ENCODE assay signal across 11 mouse cellular contexts in the genomic region with DNA sequence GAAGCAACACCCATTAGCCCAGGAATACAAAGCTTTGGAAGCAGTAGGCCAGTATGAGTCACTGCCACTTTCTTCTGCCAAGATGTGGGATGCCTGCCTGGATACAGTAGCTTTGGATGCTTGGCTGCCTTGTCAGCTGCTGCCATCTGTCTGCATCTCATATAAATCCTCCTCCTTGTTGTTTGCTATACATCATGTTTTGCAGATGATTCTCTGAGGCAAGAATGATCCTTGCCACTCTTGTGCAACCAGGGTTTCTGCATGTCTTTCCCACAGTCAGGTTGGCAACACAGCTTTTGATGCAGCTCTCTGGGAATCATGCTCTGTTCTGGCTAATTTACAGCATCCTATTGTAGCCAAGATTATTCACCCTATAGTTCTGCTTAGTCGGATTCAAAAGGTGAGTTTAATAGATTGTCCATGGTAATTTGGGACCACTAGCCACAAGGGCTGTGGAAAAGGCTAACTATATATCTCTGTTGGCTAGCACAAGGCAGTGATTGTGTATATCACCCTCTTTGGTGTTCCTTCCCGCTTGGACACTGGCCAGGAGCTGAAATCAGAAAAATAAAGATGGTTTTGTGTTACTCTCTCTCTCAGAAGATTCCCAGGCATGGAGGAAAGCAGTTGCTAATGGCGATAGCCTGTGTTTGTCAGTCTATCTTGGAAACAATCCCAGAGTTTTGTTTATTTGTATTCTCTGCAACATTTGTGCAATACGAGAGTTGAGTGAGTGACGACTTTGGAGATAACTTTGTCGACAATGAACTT.
DNase-seq lines count a peak whose midpoint lies in the region; ATAC-seq lines count a peak whose summit lies in the region.
"Had no signal": no experiment of that assay in that cellular context is flagged by ENCODE, and none has a peak within 500 bp of the region (broad histone marks: within the 10 kb centered on the region; RNA-seq: fewer than 3 reads in every experiment).

No protein-coding gene starts in this region.

- H3K9me3 ChIP-seq in forebrain, embryonic 13.5 days (replicated peaks): no peaks in the 10 kb centered on the region
- no peaks in the 10 kb centered on the region for H3K9me3 ChIP-seq in forebrain, embryonic 11.5 days (ENCODE audit: control insufficient read depth, low read length)
- H3K9me3 ChIP-seq in hindbrain, embryonic 15.5 days: no peaks in the 10 kb centered on the region
- H3K9me3 ChIP-seq: embryonic facial prominence, embryonic 12.5 days; liver, embryonic 15.5 days had no signal

- no peak overlapping the region for H3K4me2 ChIP-seq in forebrain, embryonic 13.5 days
- H3K4me2 ChIP-seq in forebrain, embryonic 11.5 days (ENCODE audit: low read depth, low read length, severe bottlenecking): no peak overlapping the region
- H3K4me2 ChIP-seq in hindbrain, embryonic 15.5 days: no peak overlapping the region
- H3K4me2 ChIP-seq: embryonic facial prominence, embryonic 12.5 days; liver, embryonic 15.5 days had no signal

- peak; percentile 95 for ATAC-seq in forebrain, embryonic 13.5 days
- no peak for ATAC-seq in forebrain, embryonic 11.5 days (replicated peaks; ENCODE audit: low FRiP score)
- peak; percentile 91 for ATAC-seq in hindbrain, embryonic 15.5 days (ENCODE audit: low FRiP score, low read depth)
- ATAC-seq in megakaryocyte progenitor cell, adult 5-6 weeks (replicated peaks; ENCODE audit: poor library complexity): no peak

- WGBS in forebrain, embryonic 13.5 days: 50% methylated on average over 6 of the region's 6 CpGs
- WGBS in forebrain, embryonic 11.5 days: 86% methylated on average over 6 of the region's 6 CpGs
- 40% methylated on average over 6 of the region's 6 CpGs for WGBS in hindbrain, embryonic 15.5 days

- DNase-seq in forebrain, embryonic 11.5 days (ENCODE audit: low spot score): no peak
- peak; percentile 67 for DNase-seq in cerebellum, adult 9-11 months
- peak; percentile 61 for DNase-seq in lung, postnatal 10 days
- DNase-seq in kidney, postnatal 4 days: no peak
- DNase-seq in B cell, adult 2 months: no peak

- H3K27me3 ChIP-seq in forebrain, embryonic 13.5 days: no peaks in the 10 kb centered on the region
- no peaks in the 10 kb centered on the region for H3K27me3 ChIP-seq in forebrain, embryonic 11.5 days (ENCODE audit: control insufficient read depth, insufficient read depth, low read length)
- H3K27me3 ChIP-seq in hindbrain, embryonic 15.5 days: no peaks in the 10 kb centered on the region
- H3K27me3 ChIP-seq: CH12.LX; embryonic facial prominence, embryonic 12.5 days; liver, embryonic 15.5 days had no signal

- no peaks in the 10 kb centered on the region for H3K36me3 ChIP-seq in forebrain, embryonic 13.5 days (ENCODE audit: poor library complexity, severe bottlenecking)
- H3K36me3 ChIP-seq in forebrain, embryonic 11.5 days (ENCODE audit: control insufficient read depth, insufficient read depth, low read length): no peaks in the 10 kb centered on the region
- H3K36me3 ChIP-seq in hindbrain, embryonic 15.5 days: no peaks in the 10 kb centered on the region
- H3K36me3 ChIP-seq: embryonic facial prominence, embryonic 12.5 days; liver, embryonic 15.5 days had no signal

- no peak overlapping the region for H3K4me3 ChIP-seq in forebrain, embryonic 13.5 days
- no peak overlapping the region for H3K4me3 ChIP-seq in forebrain, embryonic 11.5 days (ENCODE audit: low read depth, low read length)
- H3K4me3 ChIP-seq in hindbrain, embryonic 15.5 days: no peak overlapping the region
- H3K4me3 ChIP-seq: embryonic facial prominence, embryonic 12.5 days; liver, embryonic 15.5 days had no signal

- H3K4me1 ChIP-seq in forebrain, embryonic 13.5 days: peaks cover 12% of the 10 kb centered on the region
- no peaks in the 10 kb centered on the region for H3K4me1 ChIP-seq in forebrain, embryonic 11.5 days (replicated peaks; ENCODE audit: control insufficient read depth, insufficient read depth, low read length)
- no peaks in the 10 kb centered on the region for H3K4me1 ChIP-seq in hindbrain, embryonic 15.5 days (replicated peaks)
- H3K4me1 ChIP-seq: embryonic facial prominence, embryonic 12.5 days; liver, embryonic 15.5 days had no signal

- peak overlapping the region; percentile 67 for H3K27ac ChIP-seq in forebrain, embryonic 13.5 days
- no peak overlapping the region for H3K27ac ChIP-seq in forebrain, embryonic 11.5 days (ENCODE audit: low read depth, low read length)
- peak overlapping the region; percentile 40 for H3K27ac ChIP-seq in hindbrain, embryonic 15.5 days (replicated peaks)
- H3K27ac ChIP-seq: embryonic facial prominence, embryonic 12.5 days; liver, embryonic 15.5 days had no signal

- H3K9ac ChIP-seq in forebrain, embryonic 13.5 days: no peak overlapping the region
- no peak overlapping the region for H3K9ac ChIP-seq in forebrain, embryonic 11.5 days (ENCODE audit: low read length)
- no peak overlapping the region for H3K9ac ChIP-seq in hindbrain, embryonic 15.5 days
- H3K9ac ChIP-seq: embryonic facial prominence, embryonic 12.5 days; liver, embryonic 15.5 days had no signal

Comparison
In these comparisons a context has a peak if more than half of its experiments do, and no peak if none do; other contexts are left out.
1. ATAC-seq: peak in forebrain, embryonic 13.5 days (single experiment) and hindbrain, embryonic 15.5 days (single experiment); none in forebrain, embryonic 11.5 days (single experiment) and megakaryocyte progenitor cell, adult 5-6 weeks (single experiment).
2. DNase-seq: peak in cerebellum, adult 9-11 months (single experiment) and lung, postnatal 10 days (single experiment); none in forebrain, embryonic 11.5 days (single experiment), kidney, postnatal 4 days (0 of 2) and B cell, adult 2 months (0 of 2).